Mouse (Mus musculus) heart, postnatal 0 days (tissue): Measurements from ENCODE around the gene Aire. TPM values are rescaled to one million over a fixed set of nuclear protein-coding genes. Genes with fewer than 3 reads are reported as not detected.
"Not testable (repeated sequence)": the region's sequence is repeated elsewhere in the genome, so short reads cannot be mapped to it uniquely, and the experiment has no call there.

Experiments used
- ATAC-seq: fragments of 200-750 bp; cut with Nextera tagmentation; 2 replicates; pipeline ENCODE4 v1.8.0; 2017; ENCODE audit warnings: low read depth, moderate number of reproducible peaks, moderate library complexity; ENCODE audit not compliant: insufficient read depth
- DNase-seq: peaks from one replicate; pipeline ENCODE4 v3.0.0-alpha.2; 2016; ENCODE audit warnings: low spot score
- H3K27ac ChIP-seq: fragments of 300-500 bp; sonication (generic); 2 replicates; pipeline ENCODE4 v1.5.1; 2014; ENCODE audit warnings: low read depth, mild to moderate bottlenecking
- H3K27me3 ChIP-seq: fragments of 300-500 bp; sonication (generic); 2 replicates; pipeline ENCODE4 v1.6.1; 2014; ENCODE audit warnings: low read length, mixed read lengths; ENCODE audit not compliant: control insufficient read depth, insufficient read depth
- H3K36me3 ChIP-seq: fragments of 300-500 bp; sonication (generic); replicated peaks from 2 replicates; pipeline ENCODE4 v1.6.1; 2014; ENCODE audit warnings: low read length, mixed read lengths; ENCODE audit not compliant: control insufficient read depth, insufficient read depth
- H3K4me1 ChIP-seq: fragments of 300-500 bp; sonication (generic); 2 replicates; pipeline ENCODE4 v1.6.1; 2014; ENCODE audit warnings: antibody characterized with exemption; ENCODE audit not compliant: control insufficient read depth, insufficient read depth
- H3K4me2 ChIP-seq: fragments of 300-500 bp; sonication (generic); 2 replicates; pipeline ENCODE4 v1.6.1; 2014; ENCODE audit warnings: low read depth, mild to moderate bottlenecking, low read length, moderate library complexity
- H3K4me3 ChIP-seq: fragments of 300-500 bp; sonication (generic); 2 replicates; pipeline ENCODE4 v1.5.1; 2014; ENCODE audit warnings: low read depth, low read length
- H3K9ac ChIP-seq: fragments of 300-500 bp; sonication (generic); replicated peaks from 2 replicates; pipeline ENCODE4 v1.6.1; 2014; ENCODE audit warnings: low read depth, low read length, mixed read lengths
- H3K9me3 ChIP-seq: fragments of 300-500 bp; sonication (generic); replicated peaks from 2 replicates; pipeline ENCODE4 v1.6.1; 2016; ENCODE audit warnings: low read length; ENCODE audit not compliant: control insufficient read depth
- CTCF ChIP-seq: IDR thresholded peaks from 2 replicates; pipeline ENCODE4 v1.5.1; 2016; ENCODE audit warnings: antibody characterized with exemption, control low read depth, low read depth
- EP300 ChIP-seq: IDR thresholded peaks from 2 replicates; pipeline ENCODE4 v1.6.1; 2016; ENCODE audit warnings: antibody characterized with exemption, low read depth
- WGBS: fragments of 180-500 bp; shearing (Covaris S2); extraction: QIAGEN DNeasy Blood & Tissue Kit; methylation state at CpG from one replicate; pipeline ENCODE4 v1.1.7; 2014; 5-methylcytosine and 5-hydroxymethylcytosine counted together
- polyA plus RNA-seq: library from polyadenylated mRNA; unstranded; fragments of >200 nt; fragmentation: Nextera tagmentation; extraction: Ambion mirVana; gene quantifications from 2 replicates; pipeline ENCODE4 v1.2.1, GENCODE M21; 2015
- total RNA-seq: library from RNA; depleted of rRNA; stranded (reverse); fragments of >200 nt; gene quantifications from 2 replicates; pipeline ENCODE4 v1.2.3, GENCODE M21; 2014; ENCODE audit warnings: low replicate concordance

Aire gene
- total and polyA plus RNA-seq, 2 experiments from 2014 or later = not detected

- H3K9ac ChIP-seq = no peak within 1 kb of the TSS
- H3K4me2 ChIP-seq = no peak within 1 kb of the TSS
- peaks cover 13% of the 10 kb centered on the region for H3K27me3 ChIP-seq
- no peak within 1 kb of the TSS for H3K4me3 ChIP-seq
- no peaks in the 10 kb centered on the region for H3K9me3 ChIP-seq
- H3K36me3 ChIP-seq = no peaks in the 10 kb centered on the region
- TF ChIP-seq EP300 (no peak), CTCF (no peak)
- WGBS = 81% methylated on average over 5 of the region's 5 CpGs
- ATAC-seq = no peak
- DNase-seq = no peak
- H3K4me1 ChIP-seq = 0 out of 2 replicates have a peak, but pooled peaks cover 4% of the 10 kb centered on the region
- no peak within 1 kb of the TSS for H3K27ac ChIP-seq
Measured at GRCm38 (mm10) chr10:78041647-78042046, 1.8 kb downstream of the Aire start, which contains the start of gene Dnmt3l. Gene Dnmt3l (plus strand): TSS chr10:78041947.

GRCm38 (mm10) chr10:78037139-78037538 is 6.3 kb downstream of the Aire start:
- no peak overlapping the region for H3K9ac ChIP-seq
- H3K4me2 ChIP-seq = no peak overlapping the region
- 81% methylated on average over 4 of the region's 4 CpGs for WGBS
- H3K27me3 ChIP-seq = 0 out of 2 replicates have a peak, but pooled peaks cover 5% of the 10 kb centered on the region
- no peaks in the 10 kb centered on the region for H3K9me3 ChIP-seq
- H3K27ac ChIP-seq = no peak overlapping the region
- DNase-seq = no peak
- no peak for ATAC-seq
- no peak for TF ChIP-seq CTCF
- no peak for TF ChIP-seq EP300
- H3K4me1 ChIP-seq = no peaks in the 10 kb centered on the region
- H3K36me3 ChIP-seq = no peaks in the 10 kb centered on the region
- H3K4me3 ChIP-seq = no peak overlapping the region

- H3K27me3 ChIP-seq = 0 out of 2 replicates have a peak, but pooled peaks cover 3% of the 10 kb centered on the region
- no peak overlapping the region for H3K4me3 ChIP-seq
- no peaks in the 10 kb centered on the region for H3K36me3 ChIP-seq
- no peak overlapping the region for H3K27ac ChIP-seq
- no peaks in the 10 kb centered on the region for H3K4me1 ChIP-seq
- ATAC-seq (no peak), DNase-seq (no peak)
- 78% methylated on average over 2 of the region's 2 CpGs for WGBS
- H3K4me2 ChIP-seq = no peak overlapping the region
- no peak for TF ChIP-seq EP300
- no peak for TF ChIP-seq CTCF
- no peaks in the 10 kb centered on the region for H3K9me3 ChIP-seq
- H3K9ac ChIP-seq = no peak overlapping the region
Measured at GRCm38 (mm10) chr10:78031987-78032386, 11.4 kb downstream of the Aire start.

- TF ChIP-seq CTCF (no peak), EP300 (no peak)
- ATAC-seq = no peak
- Histone ChIP-seq H3K27me3 (0 out of 2 replicates have a peak, but pooled peaks cover 3% of the 10 kb centered on the region), H3K4me3 (no peak overlapping the region), H3K9me3 (no peaks in the 10 kb centered on the region), H3K27ac (no peak overlapping the region), H3K4me2 (no peak overlapping the region), H3K36me3 (no peaks in the 10 kb centered on the region), H3K4me1 (no peaks in the 10 kb centered on the region), H3K9ac (no peak overlapping the region)
- 90% methylated on average over 1 of the region's 1 CpGs for WGBS
- DNase-seq = no peak
Measured at GRCm38 (mm10) chr10:78029080-78029479, 14.3 kb downstream of the Aire start.

- 0 out of 2 replicates have a peak, but pooled peaks cover 3% of the 10 kb centered on the region for H3K27me3 ChIP-seq
- ATAC-seq (peak; percentile 64), DNase-seq (peak; percentile 72)
- H3K4me3 ChIP-seq = no peak overlapping the region
- no peaks in the 10 kb centered on the region for H3K36me3 ChIP-seq
- 5% methylated on average over 5 of the region's 5 CpGs for WGBS
- H3K4me2 ChIP-seq = no peak overlapping the region
- TF ChIP-seq EP300 (no peak), CTCF (peak; percentile 95)
- no peak overlapping the region for H3K27ac ChIP-seq
- H3K9me3 ChIP-seq = no peaks in the 10 kb centered on the region
- no peak overlapping the region for H3K9ac ChIP-seq
- H3K4me1 ChIP-seq = no peaks in the 10 kb centered on the region
Measured at GRCm38 (mm10) chr10:78028129-78028528, 15.3 kb downstream of the Aire start.

- H3K27me3 ChIP-seq, H3K9me3 ChIP-seq, H3K36me3 ChIP-seq, H3K27ac ChIP-seq, H3K4me3 ChIP-seq, ATAC-seq, H3K9ac ChIP-seq, DNase-seq, H3K4me1 ChIP-seq, H3K4me2 ChIP-seq: not testable (repeated sequence)
- 63% methylated on average over 6 of the region's 8 CpGs for WGBS
- peak; percentile 45 for TF ChIP-seq CTCF
Measured at GRCm38 (mm10) chr10:78025453-78025852, 18.0 kb downstream of the Aire start.

- not testable (repeated sequence) for H3K4me3 ChIP-seq, ATAC-seq, H3K9me3 ChIP-seq, H3K27ac ChIP-seq, DNase-seq, H3K36me3 ChIP-seq, H3K27me3 ChIP-seq, H3K4me2 ChIP-seq, H3K4me1 ChIP-seq, H3K9ac ChIP-seq
- 98% methylated on average over 6 of the region's 11 CpGs for WGBS
Measured at GRCm38 (mm10) chr10:78019984-78020383, 23.4 kb downstream of the Aire start.
